Mouse (Mus musculus) stomach, postnatal 0 days (tissue): Measurements from ENCODE around the gene U2af1l4.

ENCODE experiments used
- CTCF ChIP-seq: IDR thresholded peaks from 2 replicates; pipeline ENCODE4 v1.5.1; 2016; ENCODE audit warnings: antibody characterized with exemption, low read depth, mild to moderate bottlenecking, moderate library complexity
- EP300 ChIP-seq: optimal IDR thresholded peaks from 2 replicates; pipeline ENCODE3; 2016; ENCODE audit warnings: antibody characterized with exemption

- TF ChIP-seq CTCF (no peak), EP300 (no peak)
Observed at GRCm38 (mm10) chr7:30572969-30573368, 9.9 kb downstream of the U2af1l4 start.
